Mouse (Mus musculus): ENCODE results near the gene Man1a2. TPM values are rescaled to one million over a fixed set of nuclear protein-coding genes. Genes with fewer than 3 reads are reported as not detected.

The Man1a2 gene
- polyA plus RNA-seq, 1 experiment from 2014 or later = 32.0 TPM

- H3K9ac ChIP-seq = no peak overlapping the region
- WGBS (ENCODE audit: insufficient replicate concordance) = 81% methylated on average over 2 of the region's 2 CpGs
- no peak for ATAC-seq (ENCODE audit: insufficient read depth)
- H3K4me3 ChIP-seq (replicated peaks) = no peak overlapping the region
- no peaks in the 10 kb centered on the region for H3K9me3 ChIP-seq (replicated peaks)
- H3K4me1 ChIP-seq (replicated peaks) = no peaks in the 10 kb centered on the region
- H3K4me2 ChIP-seq = no peak overlapping the region
- H3K27ac ChIP-seq (replicated peaks) = no peak overlapping the region
- H3K36me3 ChIP-seq (replicated peaks) = peaks cover 17% of the 10 kb centered on the region; the same call in 1 of the 2 replicates
- no peaks in the 10 kb centered on the region for H3K27me3 ChIP-seq
These were observed 123.6 kb downstream of the Man1a2 start for GRCm38 (mm10) chr3:100561561-100562175.

- Histone ChIP-seq H3K4me3 (replicated peaks) (no peak overlapping the region), H3K27me3 (no peaks in the 10 kb centered on the region), H3K4me2 (no peak overlapping the region), H3K4me1 (replicated peaks) (peaks cover 5% of the 10 kb centered on the region; the same call in 1 of the 2 replicates), H3K9me3 (replicated peaks) (no peaks in the 10 kb centered on the region), H3K36me3 (replicated peaks) (peaks cover 8% of the 10 kb centered on the region; the same call in 1 of the 2 replicates), H3K27ac (replicated peaks) (no peak overlapping the region), H3K9ac (no peak overlapping the region)
- ATAC-seq (ENCODE audit: insufficient read depth) = no peak
- 83% methylated on average over 7 of the region's 7 CpGs for WGBS (ENCODE audit: insufficient replicate concordance)
These were observed 125.9 kb downstream of the Man1a2 start for GRCm38 (mm10) chr3:100559431-100559830.

DNA sequence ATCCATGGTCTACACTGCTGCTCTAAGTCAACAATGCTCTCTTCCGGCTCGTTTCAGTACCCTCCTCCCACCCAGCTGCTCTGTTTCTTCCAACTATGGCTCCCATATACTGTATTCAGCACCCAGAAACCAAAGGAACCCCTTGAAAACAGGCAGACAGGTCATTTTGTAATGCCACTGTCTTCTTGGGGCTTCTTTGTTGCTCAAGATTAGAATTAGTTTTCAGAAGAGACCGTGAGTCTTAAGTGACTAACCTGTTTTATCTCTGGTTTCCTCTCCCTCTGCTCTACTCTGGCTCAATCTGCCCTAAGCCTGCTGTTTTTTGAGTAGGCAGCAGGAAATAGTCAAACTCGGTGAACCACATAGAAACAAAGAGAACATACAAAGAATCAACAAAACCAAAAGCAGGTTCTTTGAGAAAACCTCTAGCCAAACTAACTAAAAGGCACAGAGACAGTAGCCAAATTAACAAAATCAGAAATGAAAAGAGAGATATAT is 127.0 kb downstream of the Man1a2 start:
- Histone ChIP-seq H3K4me1 (replicated peaks) (peaks cover 5% of the 10 kb centered on the region; the same call in 1 of the 2 replicates), H3K4me2 (no peak overlapping the region), H3K9me3 (replicated peaks) (no peaks in the 10 kb centered on the region), H3K36me3 (replicated peaks) (peaks cover 7% of the 10 kb centered on the region; the same call in 1 of the 2 replicates), H3K27ac (replicated peaks) (no peak overlapping the region), H3K27me3 (no peaks in the 10 kb centered on the region), H3K9ac (no peak overlapping the region), H3K4me3 (replicated peaks) (no peak overlapping the region)
- 52% methylated on average over 4 of the region's 4 CpGs for WGBS (ENCODE audit: insufficient replicate concordance)
- no peak for ATAC-seq (ENCODE audit: insufficient read depth)

DNA sequence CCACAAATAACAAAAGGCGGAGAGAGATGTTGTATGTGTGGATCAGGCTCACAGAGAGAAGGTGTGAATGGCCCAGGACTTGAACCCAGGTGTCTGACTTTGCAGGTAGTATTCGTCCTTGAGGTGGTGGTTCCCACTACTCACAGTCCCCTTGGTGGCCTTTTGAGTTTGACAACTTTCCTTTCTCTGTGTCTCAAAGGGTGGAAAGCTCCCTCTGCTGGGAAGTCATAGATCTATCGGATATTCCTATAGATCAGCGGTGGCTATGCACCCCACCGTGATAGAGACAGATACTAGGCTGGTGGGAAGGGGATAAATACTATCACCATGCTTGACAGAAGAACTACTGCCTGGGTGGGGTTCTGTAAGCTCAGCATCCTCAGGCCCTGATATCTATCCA is 130.5 kb downstream of the Man1a2 start:
- Histone ChIP-seq H3K27me3 (no peaks in the 10 kb centered on the region), H3K4me1 (replicated peaks) (peaks cover 15% of the 10 kb centered on the region), H3K9me3 (replicated peaks) (peaks cover 5% of the 10 kb centered on the region; the same call in 1 of the 2 replicates), H3K4me2 (no peak overlapping the region), H3K27ac (replicated peaks) (no peak overlapping the region), H3K9ac (no peak overlapping the region), H3K36me3 (replicated peaks) (no peaks in the 10 kb centered on the region), H3K4me3 (replicated peaks) (no peak overlapping the region)
- 47% methylated on average over 5 of the region's 5 CpGs for WGBS (ENCODE audit: insufficient replicate concordance)
- ATAC-seq (ENCODE audit: insufficient read depth) = no peak

- WGBS (ENCODE audit: insufficient replicate concordance) = 60% methylated on average over 3 of the region's 3 CpGs
- H3K4me2 ChIP-seq = no peak overlapping the region
- no peak for ATAC-seq (ENCODE audit: insufficient read depth)
- no peaks in the 10 kb centered on the region for H3K27me3 ChIP-seq
- no peaks in the 10 kb centered on the region for H3K36me3 ChIP-seq (replicated peaks)
- no peak overlapping the region for H3K9ac ChIP-seq
- peaks cover 39% of the 10 kb centered on the region for H3K4me1 ChIP-seq (replicated peaks)
- peaks cover 5% of the 10 kb centered on the region; the same call in 1 of the 2 replicates for H3K9me3 ChIP-seq (replicated peaks)
- no peak overlapping the region for H3K27ac ChIP-seq (replicated peaks)
- H3K4me3 ChIP-seq (replicated peaks) = no peak overlapping the region
These were observed 133.1 kb downstream of the Man1a2 start for GRCm38 (mm10) chr3:100552171-100552570.

DNA sequence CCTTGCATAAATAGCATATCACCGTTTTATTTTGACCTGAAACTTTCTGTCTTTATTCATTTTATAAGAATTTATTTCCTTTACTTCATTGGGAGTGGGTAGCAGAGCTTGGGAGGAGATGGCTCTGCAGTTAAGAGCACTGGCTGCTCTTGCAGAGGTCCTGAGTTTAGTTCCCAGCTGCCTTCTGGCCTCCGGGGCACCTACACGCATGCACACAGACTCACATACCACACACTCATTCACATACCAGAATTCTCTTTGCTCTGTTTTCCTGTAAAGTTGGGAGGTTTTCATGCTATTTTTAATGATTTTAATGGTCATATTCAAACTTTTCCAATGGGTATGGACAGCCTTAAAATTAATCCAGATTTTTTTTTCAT is 137.4 kb downstream of the Man1a2 start:
- peak overlapping the region; percentile 88 for H3K27ac ChIP-seq (replicated peaks)
- peak overlapping the region; percentile 61 for H3K4me2 ChIP-seq

GRCm38 (mm10) chr3:100547162-100547912 is 138.0 kb downstream of the Man1a2 start:
- Histone ChIP-seq H3K36me3 (replicated peaks) (no peaks in the 10 kb centered on the region), H3K4me2 (peak overlapping the region; percentile 61), H3K27me3 (no peaks in the 10 kb centered on the region), H3K27ac (replicated peaks) (peak overlapping the region; percentile 88), H3K9me3 (replicated peaks) (peaks cover 5% of the 10 kb centered on the region; the same call in 1 of the 2 replicates), H3K4me1 (replicated peaks) (peaks cover 43% of the 10 kb centered on the region), H3K4me3 (replicated peaks) (0 out of 2 replicates have a peak overlapping the region, but pooled peaks have one; percentile 10), H3K9ac (0 out of 2 replicates have a peak overlapping the region, but pooled peaks have one; percentile 13)
- WGBS (ENCODE audit: insufficient replicate concordance) = 23% methylated on average over 10 of the region's 10 CpGs
- peak; percentile 97 for ATAC-seq (ENCODE audit: insufficient read depth)

More for the DNA sequence above, 137.4 kb downstream of the Man1a2 start:
- no peaks in the 10 kb centered on the region for H3K27me3 ChIP-seq
- peak; percentile 51 for ATAC-seq (ENCODE audit: insufficient read depth)
- no peaks in the 10 kb centered on the region for H3K36me3 ChIP-seq (replicated peaks)
- no peak overlapping the region for H3K9ac ChIP-seq
- H3K4me3 ChIP-seq (replicated peaks) = 0 out of 2 replicates have a peak overlapping the region, but pooled peaks have one; percentile 10
- H3K4me1 ChIP-seq (replicated peaks) = peaks cover 43% of the 10 kb centered on the region
- 48% methylated on average over 3 of the region's 3 CpGs for WGBS (ENCODE audit: insufficient replicate concordance)
- peaks cover 5% of the 10 kb centered on the region; the same call in 1 of the 2 replicates for H3K9me3 ChIP-seq (replicated peaks)

GRCm38 (mm10) chr3:100536686-100537085 is 148.6 kb downstream of the Man1a2 start:
- no peak for ATAC-seq (ENCODE audit: insufficient read depth)
- Histone ChIP-seq H3K9me3 (replicated peaks) (no peaks in the 10 kb centered on the region), H3K9ac (no peak overlapping the region), H3K36me3 (replicated peaks) (no peaks in the 10 kb centered on the region), H3K4me2 (no peak overlapping the region), H3K27me3 (peaks cover 36% of the 10 kb centered on the region), H3K27ac (replicated peaks) (no peak overlapping the region), H3K4me3 (replicated peaks) (no peak overlapping the region), H3K4me1 (replicated peaks) (peaks cover 20% of the 10 kb centered on the region)
- 94% methylated on average over 2 of the region's 2 CpGs for WGBS (ENCODE audit: insufficient replicate concordance)

DNA sequence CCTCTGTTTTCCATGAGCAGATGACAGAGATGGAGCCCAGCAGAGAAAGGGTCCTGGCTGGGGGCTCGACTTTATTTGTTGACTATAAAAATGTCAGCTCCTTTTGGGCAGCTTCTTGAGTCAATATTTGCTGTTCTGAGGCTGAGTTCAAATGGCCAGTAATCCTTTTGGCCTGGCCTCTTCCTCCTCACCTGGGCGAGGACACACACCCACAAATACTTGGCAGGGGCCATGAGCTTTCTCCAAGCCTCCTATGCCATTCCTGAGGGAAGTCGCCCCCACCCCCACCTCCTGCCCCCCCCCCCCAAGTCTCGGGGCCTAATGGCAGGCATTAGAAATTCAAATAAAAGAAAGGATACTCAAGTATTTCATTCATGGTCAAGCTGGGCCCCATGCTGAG is 149.4 kb downstream of the Man1a2 start:
- H3K27ac ChIP-seq (replicated peaks) = no peak overlapping the region
- 46% methylated on average over 4 of the region's 4 CpGs for WGBS (ENCODE audit: insufficient replicate concordance)
- no peak for ATAC-seq (ENCODE audit: insufficient read depth)
- H3K4me2 ChIP-seq = no peak overlapping the region
- peaks cover 35% of the 10 kb centered on the region for H3K27me3 ChIP-seq
- H3K4me1 ChIP-seq (replicated peaks) = peaks cover 20% of the 10 kb centered on the region
- no peak overlapping the region for H3K4me3 ChIP-seq (replicated peaks)
- no peaks in the 10 kb centered on the region for H3K36me3 ChIP-seq (replicated peaks)
- H3K9ac ChIP-seq = no peak overlapping the region
- H3K9me3 ChIP-seq (replicated peaks) = no peaks in the 10 kb centered on the region

GRCm38 (mm10) chr3:100535298-100535697 is 150.0 kb downstream of the Man1a2 start:
- Histone ChIP-seq H3K27me3 (peaks cover 30% of the 10 kb centered on the region), H3K4me3 (replicated peaks) (no peak overlapping the region), H3K36me3 (replicated peaks) (no peaks in the 10 kb centered on the region), H3K9me3 (replicated peaks) (no peaks in the 10 kb centered on the region), H3K4me1 (replicated peaks) (peaks cover 20% of the 10 kb centered on the region), H3K27ac (replicated peaks) (no peak overlapping the region), H3K4me2 (no peak overlapping the region), H3K9ac (no peak overlapping the region)
- WGBS (ENCODE audit: insufficient replicate concordance) = 43% methylated on average over 3 of the region's 3 CpGs
- ATAC-seq (ENCODE audit: insufficient read depth) = no peak

DNA sequence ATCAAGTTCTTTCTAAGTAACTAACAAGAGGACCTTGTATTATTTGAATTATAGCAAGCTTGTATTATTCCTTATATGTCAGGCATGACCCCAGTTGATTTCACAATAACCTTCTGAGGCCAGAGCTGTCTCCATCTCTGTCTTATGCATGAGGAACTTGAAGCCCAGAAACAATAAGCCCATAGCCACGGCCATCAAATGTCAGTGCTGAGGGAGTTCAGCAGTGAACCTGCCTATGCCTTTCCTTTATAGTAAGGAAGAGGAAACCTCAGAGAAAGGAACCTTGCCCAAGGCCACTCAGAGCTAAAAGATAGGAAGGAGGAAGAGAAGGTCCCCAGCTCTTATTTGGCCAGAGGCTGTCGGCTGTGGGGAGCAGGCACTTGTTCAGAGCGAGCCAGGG is 150.9 kb downstream of the Man1a2 start:
- Histone ChIP-seq H3K36me3 (replicated peaks) (no peaks in the 10 kb centered on the region), H3K4me2 (no peak overlapping the region), H3K9me3 (replicated peaks) (no peaks in the 10 kb centered on the region), H3K9ac (no peak overlapping the region), H3K4me3 (replicated peaks) (no peak overlapping the region), H3K27me3 (peaks cover 30% of the 10 kb centered on the region; the same call in 1 of the 2 replicates), H3K4me1 (replicated peaks) (peaks cover 20% of the 10 kb centered on the region), H3K27ac (replicated peaks) (no peak overlapping the region)
- ATAC-seq (ENCODE audit: insufficient read depth) = no peak
- WGBS (ENCODE audit: insufficient replicate concordance) = 32% methylated on average over 3 of the region's 3 CpGs
